Mouse (Mus musculus) limb, embryonic 14.5 days (tissue): ENCODE measurements around the gene Rbfox1. TPM values are rescaled to one million over a fixed set of nuclear protein-coding genes. Genes with fewer than 3 reads are reported as not detected.

ENCODE experiments used
- ATAC-seq: fragments of 200-750 bp; cut with Nextera tagmentation; 2 replicates; pipeline ENCODE4 v1.8.0; 2017; ENCODE audit warnings: low read depth, moderate number of reproducible peaks, moderate TSS enrichment; ENCODE audit not compliant: low FRiP score
- DNase-seq: peaks from one replicate; pipeline ENCODE4 v3.0.0-alpha.2; 2015; ENCODE audit warnings: low spot score
- H3K27ac ChIP-seq: fragments of 300-500 bp; sonication (generic); replicated peaks from 2 replicates; pipeline ENCODE4 v1.5.1; 2014; ENCODE audit warnings: low read depth, mild to moderate bottlenecking, low read length, moderate library complexity, mixed read lengths
- H3K27me3 ChIP-seq: fragments of 300-500 bp; sonication (generic); 2 replicates; pipeline ENCODE4 v1.6.1; 2014; ENCODE audit warnings: low read length, mixed read lengths; ENCODE audit not compliant: control insufficient read depth, insufficient read depth
- H3K36me3 ChIP-seq: fragments of 300-500 bp; sonication (generic); 2 replicates; pipeline ENCODE4 v1.6.1; 2014; ENCODE audit warnings: mild to moderate bottlenecking, low read length, moderate library complexity, mixed read lengths; ENCODE audit not compliant: control insufficient read depth, insufficient read depth
- H3K4me1 ChIP-seq: fragments of 300-500 bp; sonication (generic); 2 replicates; pipeline ENCODE4 v1.6.1; 2014; ENCODE audit warnings: antibody characterized with exemption, low read length, mixed read lengths; ENCODE audit not compliant: control insufficient read depth, insufficient read depth
- H3K4me2 ChIP-seq: fragments of 300-500 bp; sonication (generic); replicated peaks from 2 replicates; pipeline ENCODE4 v1.6.1; 2014; ENCODE audit warnings: low read depth, mild to moderate bottlenecking, low read length, moderate library complexity; ENCODE audit not compliant: severe bottlenecking
- H3K4me3 ChIP-seq: fragments of 300-500 bp; sonication (generic); replicated peaks from 2 replicates; pipeline ENCODE4 v1.5.1; 2014; ENCODE audit warnings: low read length
- H3K9ac ChIP-seq: fragments of 300-500 bp; sonication (generic); 2 replicates; pipeline ENCODE4 v1.6.1; 2014; ENCODE audit warnings: mild to moderate bottlenecking, low read depth, low read length, moderate library complexity; ENCODE audit not compliant: severe bottlenecking
- H3K9me3 ChIP-seq: fragments of 300-500 bp; sonication (generic); 2 replicates; pipeline ENCODE4 v1.6.1; 2016; ENCODE audit warnings: low read length; ENCODE audit not compliant: control insufficient read depth
- POLR2A ChIP-seq: fragments of 200-500 bp; IDR thresholded peaks from 2 replicates; pipeline ENCODE4 v1.8.0; 2012; ENCODE audit warnings: inconsistent platforms, mild to moderate bottlenecking, moderate library complexity, borderline replicate concordance; ENCODE audit not compliant: insufficient read depth, insufficient read length; ENCODE audit errors: extremely low read depth
- WGBS: fragments of 180-500 bp; shearing (Covaris S2); extraction: QIAGEN DNeasy Blood & Tissue Kit; methylation state at CpG from one replicate; pipeline ENCODE4 v1.1.7; 2014; 5-methylcytosine and 5-hydroxymethylcytosine counted together
- polyA plus RNA-seq, 2 experiments: library from polyadenylated mRNA; depleted of rRNA in 1 of 2; stranded (reverse) in 1 of 2; unstranded in 1 of 2; fragments of >200 nt; fragmentation: Nextera tagmentation in 1 of 2; extraction: Ambion mirVana in 1 of 2; gene quantifications; 2 replicates each; pipeline versions ENCODE4 v1.2.1 to v1.2.3; 2012 to 2014

Gene Rbfox1
- polyA plus RNA-seq, 2 experiments, result 3.8 to 6.0 TPM

- Histone ChIP-seq H3K4me2 (no peak overlapping the region), H3K9me3 (no peaks in the 10 kb centered on the region), H3K27ac (no peak overlapping the region), H3K27me3 (no peaks in the 10 kb centered on the region), H3K4me1 (no peaks in the 10 kb centered on the region), H3K36me3 (no peaks in the 10 kb centered on the region), H3K9ac (no peak overlapping the region), H3K4me3 (no peak overlapping the region)
- ATAC-seq (no peak), DNase-seq (no peak)
- WGBS, result 53% methylated on average over 2 of the region's 2 CpGs
- no peak for TF ChIP-seq POLR2A
These were observed 865.3 kb downstream of the Rbfox1 start for GRCm38 (mm10) chr16:6750491-6750890.

DNA sequence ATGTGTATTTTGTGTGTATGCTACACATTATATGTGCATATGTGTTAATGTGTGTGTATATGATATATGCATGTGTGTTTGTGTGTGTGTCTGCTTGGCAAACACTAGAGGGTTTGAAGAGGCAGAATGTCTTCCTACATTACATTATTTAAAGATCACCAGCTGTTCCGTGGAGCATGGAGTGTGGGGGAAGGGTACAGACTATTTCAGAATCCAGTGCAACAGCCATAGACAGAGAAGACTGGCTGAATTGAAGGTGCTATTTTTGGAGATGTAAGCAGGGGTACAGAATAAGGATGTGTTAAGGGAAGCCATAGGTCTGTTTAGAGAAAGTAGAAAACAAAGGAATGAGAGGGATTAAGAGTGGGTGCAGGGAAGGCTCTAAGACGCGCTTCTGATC is 869.7 kb downstream of the Rbfox1 start:
- Histone ChIP-seq H3K36me3 (no peaks in the 10 kb centered on the region), H3K27ac (no peak overlapping the region), H3K9ac (no peak overlapping the region), H3K4me2 (no peak overlapping the region), H3K27me3 (no peaks in the 10 kb centered on the region), H3K4me1 (no peaks in the 10 kb centered on the region), H3K9me3 (no peaks in the 10 kb centered on the region), H3K4me3 (no peak overlapping the region)
- DNase-seq, result no peak
- WGBS, result 85% methylated on average over 3 of the region's 3 CpGs
- no peak for ATAC-seq
- no peak for TF ChIP-seq POLR2A

- Histone ChIP-seq H3K4me3 (no peak overlapping the region), H3K4me1 (0 out of 2 replicates have a peak, but pooled peaks cover 8% of the 10 kb centered on the region), H3K36me3 (no peaks in the 10 kb centered on the region), H3K27me3 (no peaks in the 10 kb centered on the region), H3K9ac (no peak overlapping the region), H3K4me2 (no peak overlapping the region), H3K9me3 (no peaks in the 10 kb centered on the region), H3K27ac (no peak overlapping the region)
- ATAC-seq (peak; percentile 30; the same call in 1 of the 2 replicates), DNase-seq (peak; percentile 25)
- TF ChIP-seq POLR2A, result no peak
- 31% methylated on average over 14 of the region's 14 CpGs for WGBS
These were observed 884.5 kb downstream of the Rbfox1 start for GRCm38 (mm10) chr16:6769495-6770237.

- no peak for TF ChIP-seq POLR2A
- no peak for DNase-seq
- Histone ChIP-seq H3K36me3 (no peaks in the 10 kb centered on the region), H3K4me1 (no peaks in the 10 kb centered on the region), H3K9me3 (no peaks in the 10 kb centered on the region), H3K4me3 (no peak overlapping the region), H3K27me3 (no peaks in the 10 kb centered on the region), H3K4me2 (no peak overlapping the region), H3K9ac (no peak overlapping the region), H3K27ac (no peak overlapping the region)
- ATAC-seq, result no peak
- 79% methylated on average over 6 of the region's 6 CpGs for WGBS
These were observed 892.5 kb downstream of the Rbfox1 start for GRCm38 (mm10) chr16:6777506-6778185.

DNA sequence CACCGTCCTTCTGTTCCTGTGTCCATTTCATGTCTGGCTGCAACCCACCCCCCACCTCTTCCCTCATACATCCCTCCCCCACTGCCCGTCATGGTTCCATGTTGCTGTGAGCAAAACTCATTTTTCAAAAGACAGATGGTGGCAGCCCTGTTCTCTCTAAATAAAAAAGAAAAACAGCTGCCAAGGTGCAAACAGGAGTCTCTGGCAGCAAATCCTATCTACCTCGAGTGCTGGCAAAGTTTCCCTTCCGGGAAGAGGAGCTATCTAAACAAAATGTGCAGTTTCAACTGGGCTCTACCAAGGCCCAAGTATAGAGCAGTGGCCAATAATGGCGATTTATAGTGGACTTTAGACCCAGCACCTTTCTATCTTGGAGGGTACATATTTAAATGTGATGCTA is 899.0 kb downstream of the Rbfox1 start:
- ATAC-seq (no peak), DNase-seq (no peak)
- no peak overlapping the region for H3K27ac ChIP-seq
- TF ChIP-seq POLR2A, result no peak
- 60% methylated on average over 5 of the region's 5 CpGs for WGBS
- no peaks in the 10 kb centered on the region for H3K4me1 ChIP-seq
- no peaks in the 10 kb centered on the region for H3K27me3 ChIP-seq
- no peaks in the 10 kb centered on the region for H3K36me3 ChIP-seq
- H3K9ac ChIP-seq, result no peak overlapping the region
- no peaks in the 10 kb centered on the region for H3K9me3 ChIP-seq
- no peak overlapping the region for H3K4me3 ChIP-seq
- no peak overlapping the region for H3K4me2 ChIP-seq
